Mouse (Mus musculus) CH12.LX (cell line): Measurements from ENCODE around the gene Rreb1. TPM values are rescaled to one million over a fixed set of nuclear protein-coding genes. Genes with fewer than 3 reads are reported as not detected.

ENCODE experiments used
- DNase-seq: peaks from one replicate; pipeline ENCODE4 v3.0.0-alpha.2; 2013; ENCODE audit errors: extremely low read depth
- H3K27ac ChIP-seq: 2 replicates; pipeline ENCODE4 v1.5.1; 2012; ENCODE audit warnings: low read depth, mild to moderate bottlenecking, control low read depth, moderate library complexity; ENCODE audit not compliant: insufficient read depth
- H3K27me3 ChIP-seq: replicated peaks from 2 replicates; pipeline ENCODE3; 2012; ENCODE audit warnings: inconsistent platforms
- H3K36me3 ChIP-seq, 2 experiments: replicated peaks in 1 of 2; 2 replicates each; pipeline versions ENCODE3 to v1.6.1; 2012; ENCODE audit warnings: inconsistent platforms in 1 of 2, low read length in 1 of 2, mild to moderate bottlenecking in 1 of 2, mixed read lengths in 1 of 2, moderate library complexity in 1 of 2; ENCODE audit not compliant: control insufficient read depth in 1 of 2, insufficient read depth in 1 of 2
- H3K4me1 ChIP-seq, 2 experiments: 2 replicates each; pipeline ENCODE4 v1.6.1; 2012; ENCODE audit warnings: inconsistent platforms in 1 of 2, moderate library complexity in 1 of 2; ENCODE audit not compliant: insufficient read depth in 2 of 2, control insufficient read depth in 1 of 2
- H3K4me2 ChIP-seq: 2 replicates; pipeline ENCODE4 v1.6.1; 2012; ENCODE audit warnings: low read depth, mild to moderate bottlenecking, control low read depth; ENCODE audit not compliant: poor library complexity, insufficient read depth, severe bottlenecking
- H3K4me3 ChIP-seq, 3 experiments: fragments of 150-350 bp in 1 of 3; sonication (generic) in 1 of 3; replicated peaks in 1 of 3; 2 replicates each; pipeline versions ENCODE3 to v1.5.1; 2011 to 2012; ENCODE audit warnings: low read depth in 2 of 3, low read length in 2 of 3, mild to moderate bottlenecking in 2 of 3, moderate library complexity in 2 of 3, control low read depth in 1 of 3, improper control_type of control experiment in 1 of 3, inconsistent platforms in 1 of 3, mixed read lengths in 1 of 3; ENCODE audit not compliant: poor library complexity in 1 of 3
- H3K79me2 ChIP-seq: replicated peaks from 2 replicates; pipeline ENCODE4 v1.6.1; 2012; ENCODE audit warnings: mild to moderate bottlenecking, moderate library complexity; ENCODE audit not compliant: control insufficient read depth, poor library complexity, insufficient read depth, severe bottlenecking; ENCODE audit errors: extremely low read depth
- H3K9ac ChIP-seq: 2 replicates; pipeline ENCODE4 v1.6.1; 2012; ENCODE audit warnings: low read depth, mild to moderate bottlenecking, control low read depth, moderate library complexity; ENCODE audit not compliant: insufficient read depth
- H3K9me3 ChIP-seq: replicated peaks from 2 replicates; pipeline ENCODE3; 2012; ENCODE audit warnings: low read length, inconsistent platforms, mixed read lengths
- CHD1 ChIP-seq: IDR thresholded peaks from 2 replicates; pipeline ENCODE4 v1.6.1; 2012; ENCODE audit warnings: low read depth, low read length, improper control_type of control experiment, inconsistent platforms
- CTCF ChIP-seq, 2 experiments: IDR thresholded peaks in 1 of 2; conservative IDR thresholded peaks in 1 of 2; 2 replicates each; pipeline ENCODE4 v1.5.1; 2011 to 2012; ENCODE audit warnings: low read depth in 2 of 2, low read length in 2 of 2, improper control_type of control experiment in 1 of 2, inconsistent platforms in 1 of 2, mild to moderate bottlenecking in 1 of 2, moderate library complexity in 1 of 2
- ELF1 ChIP-seq: IDR thresholded peaks from 2 replicates; pipeline ENCODE4 v1.6.1; 2014; ENCODE audit warnings: low read depth, mild to moderate bottlenecking, inconsistent platforms, low read length, improper control_type of control experiment
- EP300 ChIP-seq: IDR thresholded peaks from 2 replicates; pipeline ENCODE4 v1.6.1; 2011; ENCODE audit warnings: low read length, improper control_type of control experiment
- ETS1 ChIP-seq: conservative IDR thresholded peaks from 2 replicates; pipeline ENCODE4 v1.6.1; 2012; ENCODE audit warnings: low read depth, mild to moderate bottlenecking, inconsistent platforms, low read length, improper control_type of control experiment, moderate library complexity
- IRF4 ChIP-seq: IDR thresholded peaks from 2 replicates; pipeline ENCODE4 v1.6.1; 2014; ENCODE audit warnings: low read depth, mild to moderate bottlenecking, inconsistent platforms, low read length, improper control_type of control experiment
- JUN ChIP-seq: IDR thresholded peaks from 2 replicates; pipeline ENCODE4 v1.6.1; 2011; ENCODE audit warnings: low read depth, mild to moderate bottlenecking, low read length, improper control_type of control experiment, moderate library complexity; ENCODE audit not compliant: insufficient read depth
- JUND ChIP-seq: conservative IDR thresholded peaks from 2 replicates; pipeline ENCODE4 v1.6.1; 2011; ENCODE audit warnings: low read depth, low read length, improper control_type of control experiment
- MAX ChIP-seq: IDR thresholded peaks from 2 replicates; pipeline ENCODE4 v1.6.1; 2011; ENCODE audit warnings: low read length, improper control_type of control experiment
- MAZ ChIP-seq: IDR thresholded peaks from 2 replicates; pipeline ENCODE4 v1.6.1; 2012; ENCODE audit warnings: low read depth, mild to moderate bottlenecking, inconsistent platforms, low read length, improper control_type of control experiment, moderate library complexity
- MEF2A ChIP-seq: IDR thresholded peaks from 2 replicates; pipeline ENCODE4 v1.6.1; 2014; ENCODE audit warnings: low read depth, mild to moderate bottlenecking, inconsistent platforms, low read length, improper control_type of control experiment, borderline replicate concordance
- MYC ChIP-seq: IDR thresholded peaks from 2 replicates; pipeline ENCODE4 v1.6.1; 2011; ENCODE audit warnings: low read depth, mild to moderate bottlenecking, improper control_type of control experiment, low read length
- POLR2AphosphoS2 ChIP-seq: IDR thresholded peaks from 2 replicates; pipeline ENCODE4 v1.6.1; 2011; ENCODE audit warnings: low read depth, low read length, improper control_type of control experiment
- TBP ChIP-seq: conservative IDR thresholded peaks from 2 replicates; pipeline ENCODE4 v1.6.1; 2011; ENCODE audit warnings: low read depth, low read length, improper control_type of control experiment
- USF2 ChIP-seq: conservative IDR thresholded peaks from 2 replicates; pipeline ENCODE4 v1.6.1; 2011; ENCODE audit warnings: low read depth, low read length, improper control_type of control experiment
- ZC3H11A ChIP-seq: IDR thresholded peaks from 2 replicates; pipeline ENCODE4 v1.6.1; 2012; ENCODE audit warnings: low read depth, mild to moderate bottlenecking, inconsistent platforms, low read length, improper control_type of control experiment
- ZNF384 ChIP-seq: IDR thresholded peaks from 2 replicates; pipeline ENCODE4 v1.6.1; 2012; ENCODE audit warnings: low read depth, low read length, improper control_type of control experiment, inconsistent platforms
- dilution Hi-C: fragments of 300-500 bp; cut with MboI; formaldehyde crosslinking; loops from 2 replicates; pipeline ENCODE4 v1.14.3; 2020; ENCODE audit warnings: low sequenced_read_pairs; ENCODE audit not compliant: extremely low pct_unique_long_range_greater_than_20kb, extremely low pct_ligation_motif_present
- in situ Hi-C: fragments of 300-500 bp; cut with MboI; formaldehyde crosslinking; loops from 3 replicates; pipeline ENCODE4 v1.14.3; 2019; ENCODE audit warnings: low sequenced_read_pairs, low pct_ligation_motif_present, low pct_unique_long_range_greater_than_20kb, mixed read lengths
- polyA plus RNA-seq: library from polyadenylated mRNA; unstranded; fragments of >175 nt; gene quantifications from 2 replicates; pipeline ENCODE4 v1.2.1, GENCODE M21; 2012; ENCODE audit warnings: low read depth; ENCODE audit not compliant: insufficient read length
- total RNA-seq, 2 experiments: library from RNA; depleted of rRNA; stranded (reverse); fragments of 300-350 nt in 1 of 2; fragments of >200 nt in 1 of 2; gene quantifications; 2 replicates each; pipeline ENCODE4 v1.2.3; 2012 to 2014

The Rreb1 gene
- total RNA-seq (2012; rRNA removed) (5.3 TPM in 2 replicates), total RNA-seq (2014; rRNA removed) (1.0 and 1.4 TPM in 2 replicates), polyA plus RNA-seq (7.4 and 10.2 TPM in 2 replicates)

- dilution Hi-C loops: no loop called here
- H3K4me1 ChIP-seq: peaks cover 2 to 14% of the 10 kb centered on the region in 2 experiments; a peak in 3 of 4 replicates
- H3K4me3 ChIP-seq: no peak within 1 kb of the TSS
- no peak within 1 kb of the TSS for H3K27ac ChIP-seq
- H3K9ac ChIP-seq: no peak within 1 kb of the TSS
- no peaks in the 10 kb centered on the region for H3K36me3 ChIP-seq
- H3K9me3 ChIP-seq: peaks cover 5% of the 10 kb centered on the region
- in situ Hi-C loops: no loop called here
- DNase-seq: no peak
- no peak for TF ChIP-seq POLR2AphosphoS2
- TF ChIP-seq IRF4: no peak
- TF ChIP-seq TBP: no peak
- TF ChIP-seq USF2: no peak
- no peak for TF ChIP-seq CHD1
- no peak for TF ChIP-seq JUND
- TF ChIP-seq MAZ: no peak
- TF ChIP-seq, all 38 proteins: peak for 0
- Histone ChIP-seq H3K27me3 (no peaks in the 10 kb centered on the region), H3K79me2 (no peaks in the 10 kb centered on the region), H3K4me2 (no peak within 1 kb of the TSS)
These were observed at the start of gene Rreb1 for GRCm38 (mm10) chr13:37778147-37778593. TSS of gene Rreb1 (plus strand) at chr13:37778400.

GRCm38 (mm10) chr13:37728551-37728950 lies 49.6 kb upstream of the Rreb1 start:
- Histone ChIP-seq H3K4me3 (no peak overlapping the region), H3K79me2 (no peaks in the 10 kb centered on the region), H3K9ac (no peak overlapping the region), H3K27ac (no peak overlapping the region), H3K4me2 (no peak overlapping the region), H3K36me3 (no peaks in the 10 kb centered on the region)
- TF ChIP-seq CTCF (conservative IDR thresholded peaks at IDR 0.05 in 1 of 2, IDR thresholded peaks at IDR 0.05 in 1 of 2; ENCODE audit: low read depth in 2 of 2, low read length in 2 of 2) (no peak), EP300 (no peak), JUND (no peak), ETS1 (no peak), CHD1 (no peak), ZC3H11A (no peak), ZNF384 (no peak), MEF2A (no peak), ELF1 (no peak), JUN (no peak), TBP (no peak), USF2 (no peak), MYC (no peak), MAX (no peak)
- TF ChIP-seq, all 38 proteins: peak for 0
- no peaks in the 10 kb centered on the region for H3K27me3 ChIP-seq
- DNase-seq: no peak
- dilution Hi-C loops: no loop called here
- no peaks in the 10 kb centered on the region for H3K9me3 ChIP-seq
- in situ Hi-C loops: no loop called here
- H3K4me1 ChIP-seq: peaks cover 0 to 6% of the 10 kb centered on the region in 2 experiments; a peak in 2 of 4 replicates
